Mouse (Mus musculus): ENCODE results near the gene Ptprn2.

The Ptprn2 gene

GRCm38 (mm10) chr12:117083856-117084701, 598.6 kb downstream of the Ptprn2 start:
- peak in 1 of 2 experiments; percentile 34 for DNase-seq

GRCm38 (mm10) chr12:117084702-117085409, 599.3 kb downstream of the Ptprn2 start:
- no peak for DNase-seq

- peak; percentile 16 to 48 for DNase-seq
Measured at GRCm38 (mm10) chr12:117085661-117086335, 600.3 kb downstream of the Ptprn2 start.

GRCm38 (mm10) chr12:117092345-117093107, 607.0 kb downstream of the Ptprn2 start:
- no peak for DNase-seq

- no peak for DNase-seq
Measured at GRCm38 (mm10) chr12:117095941-117096340, 610.4 kb downstream of the Ptprn2 start.

- DNase-seq = no peak
Measured at GRCm38 (mm10) chr12:117098295-117098694, 612.8 kb downstream of the Ptprn2 start.

- no peak for DNase-seq
Measured at GRCm38 (mm10) chr12:117106696-117107095, 621.2 kb downstream of the Ptprn2 start.

GRCm38 (mm10) chr12:117107143-117107616, 621.7 kb downstream of the Ptprn2 start:
- DNase-seq = peak; percentile 51 to 81

GRCm38 (mm10) chr12:117115254-117115865, 629.8 kb downstream of the Ptprn2 start:
- DNase-seq = no peak

- no peak for DNase-seq
Measured at GRCm38 (mm10) chr12:117127078-117127477, 641.6 kb downstream of the Ptprn2 start.

GRCm38 (mm10) chr12:117127485-117127884, 642.0 kb downstream of the Ptprn2 start:
- no peak for DNase-seq

- peak in 1 of 2 experiments; percentile 42 for DNase-seq
Measured at GRCm38 (mm10) chr12:117132095-117132494, 646.6 kb downstream of the Ptprn2 start.

- no peak for DNase-seq
Measured at GRCm38 (mm10) chr12:117135205-117135604, 649.7 kb downstream of the Ptprn2 start.

- no peak for DNase-seq
Measured at GRCm38 (mm10) chr12:117136472-117137010, 651.0 kb downstream of the Ptprn2 start.

- no peak for DNase-seq
Measured at GRCm38 (mm10) chr12:117140901-117141300, 655.4 kb downstream of the Ptprn2 start.

- DNase-seq = no peak
Measured at GRCm38 (mm10) chr12:117141394-117141793, 655.9 kb downstream of the Ptprn2 start.

GRCm38 (mm10) chr12:117149176-117149575, 663.7 kb downstream of the Ptprn2 start:
- no peak for DNase-seq

- DNase-seq = no peak
Measured at GRCm38 (mm10) chr12:117150611-117151395, 665.3 kb downstream of the Ptprn2 start.

GRCm38 (mm10) chr12:117151611-117152010, 666.1 kb downstream of the Ptprn2 start:
- no peak for DNase-seq

GRCm38 (mm10) chr12:117152366-117153165, 667.0 kb downstream of the Ptprn2 start:
- DNase-seq = no peak

Data from lung, postnatal 4 days (tissue).